Mouse (Mus musculus) brain, embryonic 14.5 days (tissue): Measurements from ENCODE around the gene Gmds.

ENCODE experiments used
- CTCF ChIP-seq: fragments of 200-500 bp; IDR thresholded peaks from 2 replicates; pipeline ENCODE4 v1.5.1; 2012; ENCODE audit warnings: inconsistent platforms, mild to moderate bottlenecking, moderate library complexity, borderline replicate concordance; ENCODE audit not compliant: insufficient read depth, insufficient read length; ENCODE audit errors: extremely low read depth
- POLR2A ChIP-seq: fragments of 200-500 bp; IDR thresholded peaks from 2 replicates; pipeline ENCODE4 v1.6.1; 2012; ENCODE audit warnings: mild to moderate bottlenecking, inconsistent platforms, borderline replicate concordance; ENCODE audit not compliant: poor library complexity, insufficient read depth, insufficient read length, severe bottlenecking; ENCODE audit errors: extremely low read depth

- TF ChIP-seq POLR2A, result no peak
- TF ChIP-seq CTCF, result no peak
These were observed 427.2 kb downstream of the Gmds start for GRCm38 (mm10) chr13:31911362-31911761.
